Mouse (Mus musculus) left cerebral cortex, postnatal 4 days (tissue): ENCODE measurements around the gene Asah2. TPM values are rescaled to one million over a fixed set of nuclear protein-coding genes. Genes with fewer than 3 reads are reported as not detected.

ENCODE experiments used
- DNase-seq: peaks from one replicate; pipeline ENCODE4 v3.0.0-alpha.2; 2022
- intact Hi-C: fragments of 180-260 bp; cut with DNase I; formaldehyde crosslinking; loops from one replicate; pipeline ENCODE4 v1.15.1; 2025
- total RNA-seq, 2 experiments: library from RNA; stranded (reverse); gene quantifications; 2 replicates each; pipeline ENCODE4 v1.2.3; 2021

Asah2 gene
- total RNA-seq, 2 experiments from 2014 or later = 2.1 to 2.9 TPM

DNA sequence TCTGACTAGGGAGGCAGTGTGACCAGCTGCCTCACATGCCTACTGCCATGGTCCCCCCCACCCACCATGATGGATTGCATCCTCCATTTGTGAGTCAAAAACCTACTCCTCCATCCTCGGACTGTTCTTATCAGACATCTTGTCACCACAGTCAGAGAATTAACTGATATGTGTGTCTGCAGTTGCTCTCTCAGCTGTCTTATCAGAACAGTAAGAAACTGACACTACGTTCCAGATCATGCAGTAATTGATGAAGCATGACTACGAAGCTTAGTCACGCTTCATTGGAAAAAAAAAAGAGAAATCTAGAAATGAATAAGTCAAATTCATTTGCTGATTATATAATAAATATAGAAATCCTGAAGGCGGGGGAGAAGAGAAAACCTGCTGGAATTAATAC, 105.4 kb downstream of the Asah2 start:
- no peak for DNase-seq
- intact Hi-C loops = no loop called here

DNA sequence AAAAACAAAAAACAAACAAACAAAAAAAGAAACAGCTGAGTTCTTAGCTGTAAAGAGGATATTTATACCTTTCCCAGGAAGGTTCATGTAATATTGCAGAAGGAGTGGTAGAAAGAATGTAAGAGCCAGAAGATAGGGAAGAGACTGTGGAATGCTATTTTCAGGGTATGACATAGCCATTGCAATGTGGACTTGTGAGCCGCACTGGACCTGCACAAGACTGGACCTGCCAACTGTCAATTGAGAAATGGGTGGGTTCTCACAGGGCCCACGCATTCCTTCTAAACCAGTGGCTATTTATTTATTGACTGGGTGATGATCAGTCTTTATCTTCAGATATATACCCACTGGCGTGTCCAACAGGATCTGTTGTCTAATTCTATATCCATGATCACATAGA, 111.1 kb downstream of the Asah2 start:
- no peak for DNase-seq
- intact Hi-C loops = no loop called here

DNA sequence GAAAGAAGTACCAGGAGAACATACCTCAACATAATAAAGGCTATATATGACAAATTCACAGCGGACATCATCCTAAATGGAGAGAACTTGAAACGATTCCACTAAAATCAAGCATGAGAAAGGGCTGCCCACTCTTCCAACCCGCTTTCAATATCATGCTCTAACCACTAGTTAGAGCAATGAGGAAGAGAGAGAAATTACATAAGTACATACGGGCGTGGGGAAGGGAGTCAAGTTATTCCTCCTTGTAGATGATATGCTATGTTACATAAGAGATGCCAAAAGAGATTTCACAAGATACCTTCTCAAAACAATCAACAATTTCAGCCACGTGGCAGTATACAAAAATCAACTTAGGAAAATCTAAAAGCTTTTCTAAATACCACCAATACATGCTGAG, 117.0 kb downstream of the Asah2 start:
- intact Hi-C loops = no loop called here
- DNase-seq = no peak

DNA sequence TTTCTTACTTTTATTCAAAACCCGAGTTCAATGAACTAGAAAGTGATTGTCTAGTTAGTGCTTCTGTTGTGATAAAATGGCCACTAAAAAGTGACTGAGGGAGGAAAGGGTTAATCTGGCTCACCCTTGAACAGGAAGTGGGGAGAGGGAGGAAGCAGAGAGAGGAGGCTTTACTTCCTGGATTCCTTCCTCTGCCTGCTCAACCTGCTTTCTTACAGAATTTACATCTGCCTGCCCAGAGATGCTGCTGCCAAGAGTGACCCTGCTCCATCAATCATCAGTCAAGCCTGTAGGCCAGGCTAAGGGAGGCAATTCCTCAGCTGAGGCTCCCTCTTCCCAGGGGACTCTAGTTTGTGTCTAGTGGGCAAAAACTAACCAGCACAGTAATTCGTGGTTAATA, 132.1 kb downstream of the Asah2 start:
- intact Hi-C loops = loop anchor here (5.0 kb wide), 1 partner anchor 411 kb away; the partner anchor contains the start of gene Sgms1
- DNase-seq = no peak

DNA sequence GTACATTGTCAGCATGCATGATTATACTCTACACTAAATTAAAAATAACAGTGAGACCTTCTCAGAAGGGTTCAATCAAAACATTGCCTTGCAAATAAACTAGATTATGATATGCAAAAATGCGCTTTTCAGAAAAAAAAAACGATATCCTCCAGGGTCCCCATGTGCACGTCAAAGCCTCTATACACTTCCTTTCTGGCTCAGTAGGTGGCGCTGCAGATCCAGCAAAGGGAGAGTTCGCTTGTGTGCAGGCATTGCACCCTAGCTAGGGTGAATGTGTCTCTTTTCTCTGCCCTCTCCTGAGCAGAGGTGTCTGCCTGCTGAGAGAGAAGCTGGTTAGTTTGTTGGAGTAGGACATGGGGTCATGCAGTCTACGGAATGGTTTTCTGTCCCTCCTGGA, 136.0 kb downstream of the Asah2 start:
- intact Hi-C loops = loop anchor here (5.0 kb wide), 2 partner anchors 515 to 720 kb away; partner anchors contain the start of gene Minpp1
- peak; percentile 84 for DNase-seq

DNA sequence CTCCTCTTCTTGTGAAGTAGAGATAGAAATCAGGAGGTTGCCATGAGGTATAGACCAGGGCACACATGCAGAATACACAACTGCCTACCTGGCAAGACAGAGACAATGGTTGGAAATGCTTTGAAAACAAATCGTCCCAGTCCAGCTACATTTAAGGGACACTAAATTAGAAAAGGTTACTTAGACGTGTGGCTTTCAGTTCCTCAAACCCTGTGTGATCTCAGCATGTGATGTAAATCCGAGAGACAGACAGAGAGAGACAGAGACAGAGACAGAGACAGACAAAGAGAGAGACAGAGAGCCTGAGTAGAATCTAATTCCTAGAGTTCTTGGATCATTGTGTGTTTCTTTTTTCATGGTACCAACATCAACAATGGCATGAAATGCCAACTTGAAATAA, 136.6 kb downstream of the Asah2 start:
- DNase-seq = no peak

DNA sequence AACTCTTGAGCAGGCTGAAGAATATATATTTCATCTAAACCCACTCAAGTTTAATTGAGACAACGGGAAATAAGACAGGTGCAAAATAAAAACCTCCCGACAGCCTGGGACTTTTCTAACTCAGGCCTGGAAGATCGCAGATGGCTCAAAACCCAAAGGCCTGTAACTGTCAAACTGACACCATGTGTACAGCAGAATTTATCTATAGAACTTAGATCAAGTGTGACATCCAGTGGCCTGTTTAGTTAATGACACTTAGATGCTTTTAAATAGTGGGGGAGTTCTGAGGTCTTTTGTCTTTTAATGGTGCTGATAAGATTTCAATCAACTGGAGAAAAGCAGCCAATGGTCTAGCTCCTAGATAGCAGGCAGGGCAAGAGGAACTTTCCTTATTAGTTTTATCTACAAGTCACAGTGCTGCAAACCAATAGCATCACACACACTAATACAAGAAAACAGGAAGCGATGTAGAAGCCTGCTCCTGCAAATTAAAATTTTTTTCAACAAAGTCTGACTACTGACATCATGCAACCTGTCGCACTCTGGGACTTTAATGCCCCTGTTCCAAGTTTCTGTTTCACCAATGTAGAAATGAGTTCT, 140.0 kb downstream of the Asah2 start:
- intact Hi-C loops = no loop called here
- DNase-seq = no peak

More for the DNA sequence above, 136.6 kb downstream of the Asah2 start:
- intact Hi-C loops = loop anchor here (5.0 kb wide), 2 partner anchors 516 to 721 kb away; partner anchors contain the start of gene Minpp1

DNA sequence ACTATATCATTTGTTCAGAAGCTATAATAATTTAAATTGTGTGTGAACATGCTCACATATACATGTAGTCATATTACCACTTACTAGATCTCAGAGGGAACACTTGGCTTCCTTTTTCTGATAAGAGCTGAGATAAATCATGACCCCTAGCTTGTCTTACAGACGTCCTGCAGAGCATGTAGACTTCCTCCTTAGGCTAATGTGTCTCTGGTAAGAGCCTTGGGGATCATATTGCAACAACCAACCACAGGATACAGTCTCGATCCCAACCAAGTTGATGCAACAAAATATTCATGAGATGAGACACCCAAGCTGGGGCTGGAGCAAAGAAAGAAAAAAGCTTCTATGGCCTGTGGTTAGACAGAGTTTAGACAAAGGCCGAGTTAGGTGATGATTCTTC, 144.9 kb downstream of the Asah2 start:
- DNase-seq = no peak
- intact Hi-C loops = no loop called here

DNA sequence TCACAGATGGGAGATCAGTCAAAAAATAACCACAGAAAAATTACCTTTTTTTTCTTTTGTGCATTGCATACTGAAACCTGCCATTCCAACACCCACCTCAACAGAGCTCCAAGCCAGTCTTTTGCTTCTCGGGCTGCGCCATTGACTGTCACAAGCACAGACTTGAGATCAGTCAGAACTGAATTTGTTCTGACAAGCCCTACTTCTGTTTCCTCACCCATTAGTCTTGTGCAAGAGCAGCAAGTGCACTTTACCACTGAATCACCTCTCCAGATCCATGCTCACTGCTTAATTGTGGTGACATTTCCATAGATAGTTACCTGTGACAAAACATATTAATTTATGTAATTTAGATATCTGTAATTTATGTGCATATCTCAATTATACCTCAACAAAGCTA, 147.6 kb downstream of the Asah2 start:
- intact Hi-C loops = no loop called here
- no peak for DNase-seq

DNA sequence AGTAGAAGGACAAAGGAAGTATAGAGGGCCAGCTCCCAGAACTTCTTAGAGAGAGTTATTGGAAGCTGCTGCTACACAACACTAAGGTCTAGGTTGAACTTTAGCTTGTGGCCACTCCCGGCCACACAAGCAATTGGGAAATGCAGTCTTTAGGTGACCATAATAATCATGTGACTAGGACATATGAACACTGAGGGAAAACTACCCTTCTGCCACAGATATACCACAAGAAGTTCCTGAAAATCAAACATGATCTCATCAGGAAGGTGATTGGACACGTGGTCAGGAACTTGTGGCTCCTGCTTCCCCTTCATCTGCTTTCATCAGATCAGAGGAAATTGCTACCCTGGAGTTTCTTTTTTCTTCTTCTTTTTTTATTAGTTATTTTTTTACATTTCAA, 151.7 kb downstream of the Asah2 start:
- intact Hi-C loops = no loop called here

DNA sequence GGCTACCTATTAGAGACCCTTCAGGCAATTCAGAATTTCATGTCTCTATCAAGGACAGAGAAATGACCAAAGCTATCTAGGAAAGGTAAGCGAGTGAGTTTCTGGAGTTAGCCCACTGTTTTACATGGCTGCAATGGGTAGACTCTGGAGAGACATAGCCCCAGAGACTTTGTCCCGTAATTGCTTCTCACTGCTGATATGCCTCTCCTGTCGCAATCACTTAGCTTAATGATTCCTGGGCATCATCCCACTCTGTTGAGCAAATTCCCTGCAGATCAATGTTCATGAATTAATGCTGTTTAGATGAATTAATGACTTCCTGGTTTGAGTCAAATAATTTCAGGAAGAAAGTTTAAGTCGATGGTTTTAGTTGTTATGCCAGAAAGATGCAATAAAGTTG, 153.3 kb downstream of the Asah2 start:
- DNase-seq = no peak
- intact Hi-C loops = no loop called here

More for the DNA sequence above, 151.7 kb downstream of the Asah2 start:
- no peak for DNase-seq

DNA sequence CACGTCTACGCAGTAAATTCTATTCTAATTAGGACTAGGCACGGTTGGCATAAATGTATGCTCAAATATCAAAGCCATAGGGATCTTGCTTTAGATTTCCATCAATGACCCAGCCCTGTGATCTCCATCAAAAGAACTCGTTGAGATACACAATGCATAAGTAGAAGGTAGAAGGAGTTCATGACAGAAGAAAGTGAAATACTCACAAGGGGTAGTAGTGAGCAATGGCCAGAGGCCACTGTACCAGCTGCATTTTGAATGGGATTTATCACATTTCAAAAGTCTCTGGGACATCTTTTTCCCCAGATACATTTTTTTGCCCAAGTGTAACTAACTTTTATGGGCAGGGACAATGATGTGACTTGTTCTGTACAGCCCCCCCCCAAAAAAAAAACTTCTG, 153.7 kb downstream of the Asah2 start:
- no peak for DNase-seq
- intact Hi-C loops = no loop called here

DNA sequence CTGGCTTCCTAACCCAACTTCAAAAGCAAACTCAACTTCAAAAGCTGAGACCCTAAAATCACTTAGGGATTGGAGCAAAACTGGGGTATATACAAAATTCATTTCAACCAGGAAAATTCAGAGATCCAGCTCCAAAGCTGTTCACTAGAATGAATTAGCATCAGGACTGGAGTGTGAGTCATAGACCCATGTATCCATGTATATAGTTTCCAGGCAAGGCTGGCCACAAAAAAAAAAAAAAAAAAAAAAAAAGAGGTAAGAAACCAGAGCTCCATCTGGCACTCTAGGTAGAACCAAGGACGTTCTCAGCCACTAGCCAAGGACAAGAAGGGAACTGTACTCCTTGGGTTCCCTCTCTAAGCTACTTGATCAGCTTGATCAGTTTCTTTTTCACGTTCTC, 154.2 kb downstream of the Asah2 start:
- intact Hi-C loops = no loop called here
- DNase-seq = no peak

DNA sequence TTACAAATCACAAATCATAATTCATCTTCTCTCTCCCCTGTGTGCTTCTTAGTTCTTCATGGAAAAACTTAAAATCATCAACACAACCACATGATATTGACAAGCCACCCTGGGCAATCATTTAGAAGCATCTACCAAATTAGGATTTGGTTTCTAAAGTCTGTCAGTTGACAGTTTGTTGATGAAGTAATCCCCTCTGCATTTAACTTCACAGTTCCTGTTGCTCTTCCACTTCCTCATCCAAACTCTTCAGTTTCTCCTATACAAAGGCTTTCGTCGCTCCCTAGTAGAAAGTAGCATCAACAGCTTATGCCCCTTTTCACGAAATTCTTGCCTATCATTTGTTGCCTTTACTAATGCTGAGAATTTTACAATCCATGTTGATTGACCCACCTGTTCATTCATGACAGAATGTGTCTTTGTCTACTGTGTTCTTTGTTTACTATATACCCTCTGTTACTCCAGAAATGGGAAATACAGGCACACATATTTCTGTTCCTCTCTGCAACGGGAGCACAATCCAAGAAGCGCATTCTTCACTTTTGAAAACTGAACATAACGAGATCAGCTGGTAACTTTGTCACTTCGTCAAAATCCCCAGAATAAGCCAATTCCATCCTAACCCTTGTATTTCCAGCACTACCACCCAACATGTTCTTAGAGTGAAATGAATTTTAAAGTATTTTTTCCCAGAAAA, 157.1 kb downstream of the Asah2 start:
- no peak for DNase-seq
- intact Hi-C loops = no loop called here

Other genes starting within 250 kb of the Asah2 start
- not detected for gene A1cf, start 239.4 kb downstream of the Asah2 start, total RNA-seq